Mouse (Mus musculus) spleen, adult 18-20 months (tissue): ENCODE data around the gene Gli1.

Source experiments
- DNase-seq, 2 experiments: peaks; one replicate each; pipeline ENCODE4 v3.0.0; 2022; ENCODE audit warnings: mixed read lengths in 2 of 2

Gli1 gene

DNA sequence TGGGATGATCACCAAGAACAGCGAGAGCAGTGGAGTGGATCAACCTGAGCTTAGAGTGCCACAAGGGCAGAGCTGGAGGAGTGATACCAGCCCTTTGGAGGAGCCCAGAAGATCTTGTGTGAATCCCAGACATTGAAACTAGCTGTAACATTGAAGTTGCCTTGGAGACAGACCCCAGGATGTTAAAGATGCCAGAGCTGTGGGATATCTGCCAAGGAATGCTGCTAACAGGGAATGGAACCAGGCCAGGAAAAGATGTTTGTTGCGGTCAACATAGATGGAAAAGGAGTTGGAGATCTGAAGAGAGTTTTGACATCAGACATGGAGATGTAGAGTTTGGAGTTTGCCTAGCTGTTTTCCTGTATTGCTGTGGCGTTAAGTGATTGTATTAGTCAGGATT is 4.4 kb upstream of the Gli1 start:
- no peak for DNase-seq

DNA sequence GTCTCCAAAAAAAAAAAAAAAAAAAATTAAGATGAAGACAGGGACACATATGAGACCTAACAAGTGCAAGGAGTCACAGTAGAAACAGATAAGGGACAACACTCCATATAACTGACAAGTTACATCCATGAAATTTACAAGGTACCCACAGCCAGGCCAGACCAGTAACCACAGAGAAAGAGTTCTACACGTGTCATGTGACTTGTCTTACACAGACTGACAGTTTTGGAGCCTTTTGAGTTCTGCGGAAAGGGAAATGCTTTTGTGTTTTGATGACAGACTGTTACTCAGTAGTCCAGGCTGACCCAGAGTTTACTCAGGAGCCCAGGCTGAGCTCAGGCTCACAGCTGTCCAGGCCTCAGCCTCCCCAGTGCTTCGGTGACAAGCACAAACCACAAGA is 1.3 kb upstream of the Gli1 start:
- no peak for DNase-seq

DNA sequence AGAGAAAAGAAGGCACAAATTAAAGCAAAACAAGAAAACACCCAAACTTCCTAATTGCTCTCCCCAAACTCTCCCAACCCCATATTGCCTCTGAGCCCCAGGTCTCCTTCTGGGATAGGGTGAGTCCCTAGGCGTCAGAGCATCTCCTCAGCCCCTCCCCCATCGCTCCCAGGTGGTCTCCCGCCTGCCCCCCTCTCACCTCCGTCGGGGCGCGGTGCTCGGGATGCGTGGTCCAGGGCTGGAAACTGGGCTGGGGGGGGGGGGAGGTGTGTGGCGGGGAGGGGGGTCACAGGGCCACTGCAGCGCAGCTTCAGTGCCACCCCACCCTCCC is 449 bp downstream of the Gli1 start:
- no peak for DNase-seq

- DNase-seq, result no peak
Measured at GRCm38 (mm10) chr10:127340577-127341359, 1.0 kb downstream of the Gli1 start.

- no peak for DNase-seq
Measured at GRCm38 (mm10) chr10:127339683-127340576, 1.8 kb downstream of the Gli1 start.

GRCm38 (mm10) chr10:127338930-127339682 is 2.7 kb downstream of the Gli1 start:
- DNase-seq, result peak; percentile 51 to 78

DNA sequence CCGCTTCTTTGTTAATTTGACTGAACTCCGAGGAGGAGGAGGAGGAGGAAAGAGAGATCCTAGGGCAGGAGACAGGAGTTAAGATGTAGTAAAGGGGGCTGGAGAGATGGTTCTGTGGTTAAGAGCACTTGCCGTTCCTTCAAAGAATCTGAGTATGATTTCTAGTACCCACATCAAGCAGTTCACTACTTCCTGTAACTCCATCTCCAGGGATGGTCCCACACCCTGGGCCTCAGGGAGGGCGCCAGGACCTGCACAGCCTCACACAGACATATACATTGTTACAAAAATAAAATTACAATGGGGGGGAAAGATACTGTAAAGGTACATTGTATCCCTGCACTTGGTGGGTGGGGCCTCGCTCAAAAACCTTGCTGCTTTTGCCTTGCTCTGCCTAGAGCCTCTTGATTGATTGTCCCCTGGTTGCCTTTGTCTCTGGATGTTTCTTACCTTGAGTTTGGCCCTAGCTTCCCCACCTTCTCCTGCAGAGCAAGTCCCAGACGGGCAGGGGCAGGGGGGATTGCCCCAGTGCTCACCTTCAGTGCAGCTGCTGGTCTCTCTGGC is 4.2 kb downstream of the Gli1 start:
- no peak for DNase-seq

DNA sequence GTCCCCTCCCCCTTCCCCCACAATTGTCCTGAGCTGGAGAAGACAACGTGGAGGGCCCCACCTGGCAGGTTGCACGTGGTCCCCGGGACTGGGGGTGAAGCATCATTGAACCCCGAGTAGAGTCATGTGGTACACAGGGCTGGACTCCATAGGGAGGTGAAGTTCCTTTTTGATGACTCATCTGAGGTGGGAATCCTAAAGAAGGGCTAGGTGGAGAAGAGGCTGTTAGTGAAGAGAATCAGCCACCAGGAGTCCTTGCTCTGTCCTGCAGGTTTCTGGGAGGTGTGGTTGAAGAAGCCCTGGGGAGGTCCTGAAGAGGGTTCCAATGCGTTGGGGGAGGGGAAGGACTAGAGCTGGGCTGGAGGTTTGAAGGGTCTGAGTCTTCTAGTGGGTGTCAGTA is 4.8 kb downstream of the Gli1 start:
- no peak for DNase-seq

GRCm38 (mm10) chr10:127335271-127335670 is 6.5 kb downstream of the Gli1 start:
- no peak for DNase-seq

DNA sequence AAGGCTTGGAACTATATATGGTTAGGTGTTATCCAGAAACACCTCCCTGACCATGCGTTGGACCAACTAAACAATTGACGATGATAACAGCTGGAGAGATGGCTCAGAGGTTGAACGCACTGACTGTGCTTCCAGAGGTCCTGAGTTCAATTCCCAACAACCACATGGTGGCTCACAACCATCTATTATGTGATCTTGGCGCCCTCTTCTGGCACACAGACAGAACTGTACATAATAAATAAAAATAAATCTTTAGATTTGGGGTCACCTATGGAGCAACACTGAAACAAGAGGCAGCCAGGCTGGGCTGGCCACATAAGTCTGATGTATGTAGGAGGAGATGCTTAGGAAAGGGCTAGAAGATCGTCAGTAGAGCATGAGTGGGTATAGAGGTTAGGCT is 8.6 kb downstream of the Gli1 start:
- DNase-seq, result no peak

DNA sequence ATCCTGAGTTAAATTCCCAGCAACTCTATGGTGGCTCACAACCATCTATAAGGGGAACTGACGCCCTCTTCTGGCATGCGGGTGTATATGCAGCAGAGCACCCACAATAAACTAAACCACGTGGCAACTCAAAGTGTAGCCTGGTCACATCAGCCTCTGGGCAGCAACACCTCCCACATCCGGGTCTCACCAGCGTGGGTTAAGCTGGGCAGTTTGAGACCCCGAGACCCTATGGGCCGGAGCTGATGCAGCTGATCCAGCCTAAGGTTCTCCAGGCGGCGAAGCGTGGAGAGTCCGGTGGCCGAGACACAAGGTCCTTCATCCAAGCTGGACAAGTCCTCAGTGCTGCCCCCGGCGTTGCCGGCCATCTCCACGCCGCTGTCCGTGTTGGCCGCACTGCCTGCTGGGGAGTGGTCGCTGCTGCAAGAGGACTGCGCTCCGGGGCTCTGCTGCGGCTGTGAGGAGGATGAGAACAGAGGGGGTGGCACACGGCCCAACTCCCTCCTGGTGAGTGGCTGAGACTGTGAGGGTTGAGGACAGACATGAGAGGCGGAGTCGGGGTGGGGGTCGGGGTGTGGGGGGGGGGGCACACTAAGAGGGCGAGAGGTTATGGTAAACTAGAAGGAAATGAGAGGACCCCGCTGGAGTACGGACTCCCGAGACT is 9.4 kb downstream of the Gli1 start:
- no peak for DNase-seq

GRCm38 (mm10) chr10:127330212-127330611 is 11.6 kb downstream of the Gli1 start:
- no peak for DNase-seq

DNA sequence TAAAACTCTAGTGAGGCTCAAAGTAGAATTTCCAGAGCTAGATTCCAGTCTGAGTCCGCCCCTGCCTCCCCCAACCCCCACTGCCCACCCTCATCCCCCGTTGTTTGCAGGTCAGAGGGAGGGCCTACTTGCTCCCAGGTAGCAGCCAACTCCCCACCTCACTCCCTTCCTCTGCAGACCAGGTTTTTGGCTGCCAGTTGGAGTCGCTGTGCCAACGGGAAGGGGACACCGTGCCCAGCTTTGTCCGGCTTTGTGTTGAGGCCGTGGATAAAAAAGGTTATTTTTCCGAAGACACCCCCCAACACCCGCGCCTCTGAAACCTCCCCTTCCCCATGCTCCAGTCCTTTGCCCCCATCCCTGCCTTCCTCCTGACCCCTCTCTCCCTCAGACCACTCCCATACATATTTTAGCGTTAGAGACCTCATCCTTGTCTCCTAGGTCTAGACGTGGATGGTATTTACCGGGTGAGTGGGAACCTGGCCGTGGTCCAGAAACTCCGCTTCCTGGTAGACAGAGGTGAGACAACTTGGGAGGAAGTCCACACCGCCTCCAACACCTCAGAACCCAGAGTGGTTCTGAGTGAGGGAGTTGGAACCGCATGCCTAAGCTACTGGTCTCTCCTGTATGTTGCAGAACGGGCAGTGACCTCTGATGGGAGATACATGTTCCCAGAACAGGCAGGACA is 14.2 kb downstream of the Gli1 start:
- no peak for DNase-seq

DNA sequence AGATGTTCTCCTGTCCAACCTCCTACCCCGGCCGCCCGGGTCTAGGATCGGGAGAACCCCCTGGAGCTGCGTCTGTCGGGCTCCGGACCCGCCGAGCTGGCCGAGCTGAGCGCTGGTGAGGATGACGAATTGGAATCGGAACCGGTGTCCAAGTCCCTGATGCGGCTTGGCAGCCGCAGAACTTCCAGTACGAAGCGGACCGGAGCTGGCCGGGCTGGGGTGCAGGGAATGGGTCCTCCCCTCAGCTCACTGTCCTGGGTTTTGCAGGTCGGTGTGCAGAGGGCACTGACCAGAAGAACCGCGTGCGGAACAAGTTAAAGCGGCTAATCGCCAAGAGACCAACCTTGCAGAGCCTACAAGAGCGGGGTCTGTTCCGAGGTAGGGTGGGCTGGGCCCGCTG is 14.9 kb downstream of the Gli1 start:
- no peak for DNase-seq

DNA sequence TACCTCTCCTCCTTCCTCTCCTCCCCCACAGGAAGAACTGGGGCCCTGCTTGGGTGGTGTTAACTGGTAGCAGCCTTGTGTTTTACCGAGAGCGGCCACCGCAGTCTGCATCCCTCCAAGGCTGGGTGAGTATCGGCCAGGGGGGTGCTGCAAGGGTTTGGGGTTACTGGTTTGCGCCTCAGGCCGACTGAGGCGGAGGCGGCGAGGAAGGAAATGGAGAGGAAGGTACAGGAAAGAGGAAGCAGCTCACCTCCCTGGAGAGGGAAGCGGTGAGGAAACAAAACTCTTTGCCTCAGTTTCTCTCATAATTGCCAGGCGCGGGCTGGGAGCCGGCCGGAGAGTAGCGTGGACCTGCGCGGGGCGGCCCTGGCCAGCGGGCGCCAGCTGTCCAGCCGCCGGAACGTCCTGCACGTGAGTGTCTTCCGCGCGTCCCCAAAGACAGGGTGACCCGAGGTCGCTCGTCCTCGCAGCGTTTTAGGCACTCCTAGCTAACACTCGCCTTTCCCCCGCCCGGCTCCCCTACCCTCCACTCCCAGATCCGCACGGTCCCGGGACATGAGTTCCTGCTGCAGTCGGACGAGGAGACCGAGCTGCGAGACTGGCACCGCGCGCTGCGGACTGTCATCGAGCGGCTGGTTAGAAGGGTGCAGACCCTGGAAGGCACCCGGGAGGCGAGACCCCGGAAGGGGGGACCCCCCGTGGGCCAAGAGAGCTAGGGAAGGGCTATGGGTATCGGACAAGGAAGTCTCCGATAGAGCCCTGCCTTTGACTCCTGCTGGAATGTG is 15.6 kb downstream of the Gli1 start:
- DNase-seq, result peak in 1 of 2 experiments; percentile 38

DNA sequence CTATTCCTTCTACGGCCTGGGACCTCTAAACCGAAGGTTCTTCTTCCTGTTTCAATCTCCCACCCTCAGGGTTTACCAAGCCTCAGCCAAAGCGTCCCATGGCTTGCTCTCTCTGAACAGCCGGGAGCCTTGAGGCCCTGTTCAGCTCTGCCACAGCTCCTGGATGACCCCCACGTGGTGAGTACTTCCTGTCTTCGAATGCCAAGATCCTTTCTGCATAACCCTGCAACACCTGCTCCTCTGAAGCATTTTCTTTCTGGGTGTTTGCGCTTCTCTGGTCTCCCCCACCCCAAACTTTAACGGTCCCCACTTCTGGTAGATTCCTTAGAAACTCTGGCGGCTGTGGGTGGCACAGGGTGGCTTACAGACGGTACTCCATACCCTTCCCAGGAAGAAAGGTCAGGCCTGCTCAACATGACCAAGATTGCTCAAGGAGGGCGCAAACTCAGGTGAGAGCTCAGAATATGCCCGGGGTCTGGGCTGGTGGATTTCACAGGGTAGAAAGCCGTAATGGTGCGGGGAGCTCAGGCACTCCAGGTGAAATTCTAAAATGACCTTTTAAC is 16.2 kb downstream of the Gli1 start:
- no peak for DNase-seq

DNA sequence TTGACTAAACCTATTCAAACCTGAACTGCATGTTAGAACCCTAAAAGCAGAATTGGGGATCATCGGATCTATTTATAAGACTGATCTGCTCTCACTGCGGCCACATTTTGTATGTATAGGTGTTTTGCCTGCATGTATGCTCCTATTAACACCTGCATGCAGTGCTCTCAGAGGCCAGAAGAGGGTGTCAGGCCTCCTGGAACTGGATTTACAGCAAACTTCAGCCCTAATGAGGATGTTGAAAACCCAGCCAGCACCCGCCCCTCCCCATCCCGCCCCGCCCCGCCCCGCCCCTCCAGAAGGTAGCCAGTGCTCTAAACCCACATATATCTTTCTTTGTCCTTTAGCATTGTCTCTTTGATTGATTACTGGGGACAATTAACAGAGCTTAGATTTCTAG is 17.3 kb downstream of the Gli1 start:
- peak; percentile 75 to 80 for DNase-seq

GRCm38 (mm10) chr10:127323131-127323855 is 18.5 kb downstream of the Gli1 start:
- DNase-seq, result peak; percentile 71 to 73

DNA sequence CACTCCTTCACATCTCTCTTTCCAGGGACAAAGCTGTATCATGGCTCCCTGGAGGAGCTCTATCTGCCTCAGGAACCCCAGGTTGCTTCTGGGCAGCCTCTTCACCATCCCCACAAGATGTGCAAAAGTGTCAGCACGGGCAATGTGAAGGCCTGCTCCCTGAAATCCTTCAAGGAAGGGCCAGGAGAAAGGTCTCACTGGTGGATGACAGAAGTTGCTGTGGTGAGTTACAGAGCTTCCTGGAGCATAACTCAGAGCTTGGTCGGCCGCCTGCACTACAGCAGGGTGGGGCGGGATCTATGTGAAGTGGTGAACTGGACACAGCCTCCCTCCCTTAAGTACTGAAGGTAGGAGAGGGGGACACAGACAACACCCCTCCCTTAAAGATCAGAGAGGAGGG is 19.1 kb downstream of the Gli1 start:
- DNase-seq, result no peak

- peak in 1 of 2 experiments; percentile 40 for DNase-seq
Measured at GRCm38 (mm10) chr10:127322178-127322577, 19.6 kb downstream of the Gli1 start.
